Mouse (Mus musculus) hindbrain, postnatal 0 days (tissue): ENCODE results near the gene Abca4. TPM values are rescaled to one million over a fixed set of nuclear protein-coding genes. Genes with fewer than 3 reads are reported as not detected.

Experiments used
- ATAC-seq: fragments of 200-750 bp; cut with Nextera tagmentation; 2 replicates; pipeline ENCODE4 v1.8.0; 2017; ENCODE audit warnings: mild to moderate bottlenecking, moderate TSS enrichment, moderate library complexity
- DNase-seq: peaks from one replicate; pipeline ENCODE4 v3.0.0-alpha.2; 2015; ENCODE audit warnings: low spot score
- H3K27ac ChIP-seq: fragments of 300-500 bp; sonication (generic); 2 replicates; pipeline ENCODE4 v1.5.1; 2014; ENCODE audit warnings: mild to moderate bottlenecking
- H3K27me3 ChIP-seq: fragments of 300-500 bp; sonication (generic); 2 replicates; pipeline ENCODE4 v1.6.1; 2014; ENCODE audit warnings: low read length, mixed read lengths; ENCODE audit not compliant: insufficient read depth
- H3K36me3 ChIP-seq: fragments of 300-500 bp; sonication (generic); 2 replicates; pipeline ENCODE4 v1.6.1; 2014; ENCODE audit warnings: low read length, mixed read lengths; ENCODE audit not compliant: insufficient read depth
- H3K4me1 ChIP-seq: fragments of 300-500 bp; sonication (generic); 2 replicates; pipeline ENCODE4 v1.6.1; 2014; ENCODE audit warnings: antibody characterized with exemption, low read length, mixed read lengths; ENCODE audit not compliant: insufficient read depth
- H3K4me2 ChIP-seq: fragments of 300-500 bp; sonication (generic); 2 replicates; pipeline ENCODE4 v1.6.1; 2014; ENCODE audit warnings: low read depth, mild to moderate bottlenecking, low read length, moderate library complexity, mixed read lengths
- H3K4me3 ChIP-seq: fragments of 300-500 bp; sonication (generic); 2 replicates; pipeline ENCODE4 v1.5.1; 2014; ENCODE audit warnings: low read length
- H3K9ac ChIP-seq: fragments of 300-500 bp; sonication (generic); replicated peaks from 2 replicates; pipeline ENCODE4 v1.6.1; 2014; ENCODE audit warnings: mild to moderate bottlenecking, low read length, moderate library complexity, mixed read lengths
- H3K9me3 ChIP-seq: fragments of 300-500 bp; sonication (generic); 2 replicates; pipeline ENCODE4 v1.6.1; 2016; ENCODE audit warnings: low read length, mixed read lengths
- CTCF ChIP-seq: IDR thresholded peaks from 2 replicates; pipeline ENCODE4 v1.5.1; 2016; ENCODE audit warnings: antibody characterized with exemption, control low read depth, low read depth
- WGBS: fragments of 180-500 bp; shearing (Covaris S2); extraction: QIAGEN DNeasy Blood & Tissue Kit; methylation state at CpG from one replicate; pipeline ENCODE4 v1.1.7; 2014; 5-methylcytosine and 5-hydroxymethylcytosine counted together
- polyA plus RNA-seq: library from polyadenylated mRNA; unstranded; fragments of >200 nt; fragmentation: Nextera tagmentation; extraction: Ambion mirVana; gene quantifications from 2 replicates; pipeline ENCODE4 v1.2.1, GENCODE M21; 2015
- total RNA-seq: library from RNA; depleted of rRNA; stranded (reverse); fragments of >200 nt; gene quantifications from 2 replicates; pipeline ENCODE4 v1.2.3, GENCODE M21; 2014

Gene Abca4
- total and polyA plus RNA-seq, 2 experiments from 2014 or later, result 4.8 to 11.7 TPM

GRCm38 (mm10) chr3:122119733-122120132, 75.5 kb downstream of the Abca4 start:
- no peak overlapping the region for H3K27ac ChIP-seq
- WGBS, result 63% methylated on average over 7 of the region's 7 CpGs
- DNase-seq (no peak), ATAC-seq (no peak)
- TF ChIP-seq CTCF, result no peak
- no peaks in the 10 kb centered on the region for H3K27me3 ChIP-seq
- no peaks in the 10 kb centered on the region for H3K36me3 ChIP-seq
- no peak overlapping the region for H3K4me3 ChIP-seq
- H3K9me3 ChIP-seq, result no peaks in the 10 kb centered on the region
- no peak overlapping the region for H3K4me2 ChIP-seq
- H3K9ac ChIP-seq, result no peak overlapping the region
- H3K4me1 ChIP-seq, result no peaks in the 10 kb centered on the region

GRCm38 (mm10) chr3:122120217-122120616, 76.0 kb downstream of the Abca4 start:
- ATAC-seq (no peak), DNase-seq (no peak)
- Histone ChIP-seq H3K4me1 (no peaks in the 10 kb centered on the region), H3K4me2 (no peak overlapping the region), H3K9ac (no peak overlapping the region), H3K27me3 (no peaks in the 10 kb centered on the region), H3K4me3 (no peak overlapping the region), H3K36me3 (no peaks in the 10 kb centered on the region), H3K27ac (no peak overlapping the region), H3K9me3 (no peaks in the 10 kb centered on the region)
- TF ChIP-seq CTCF, result no peak
- WGBS, result 80% methylated on average over 7 of the region's 7 CpGs

GRCm38 (mm10) chr3:122122127-122122663, 78.0 kb downstream of the Abca4 start:
- Histone ChIP-seq H3K36me3 (no peaks in the 10 kb centered on the region), H3K9me3 (no peaks in the 10 kb centered on the region), H3K9ac (no peak overlapping the region), H3K27me3 (no peaks in the 10 kb centered on the region), H3K27ac (no peak overlapping the region), H3K4me2 (peak overlapping the region; percentile 51), H3K4me3 (peak overlapping the region; percentile 23), H3K4me1 (no peaks in the 10 kb centered on the region)
- ATAC-seq (peak; percentile 95), DNase-seq (peak; percentile 92)
- WGBS, result 13% methylated on average over 17 of the region's 17 CpGs
- peak; percentile 87 for TF ChIP-seq CTCF

- Histone ChIP-seq H3K4me3 (no peak overlapping the region), H3K36me3 (no peaks in the 10 kb centered on the region), H3K27me3 (no peaks in the 10 kb centered on the region), H3K9ac (no peak overlapping the region), H3K4me2 (peak overlapping the region; percentile 51; the same call in 1 of the 2 replicates), H3K4me1 (no peaks in the 10 kb centered on the region), H3K9me3 (no peaks in the 10 kb centered on the region), H3K27ac (no peak overlapping the region)
- ATAC-seq (no peak), DNase-seq (no peak)
- WGBS, result 80% methylated on average over 8 of the region's 8 CpGs
- TF ChIP-seq CTCF, result no peak
These were observed 78.6 kb downstream of the Abca4 start for GRCm38 (mm10) chr3:122122838-122123237.

- H3K4me2 ChIP-seq, result peak overlapping the region; percentile 33; the same call in 1 of the 2 replicates
- WGBS, result 28% methylated on average over 17 of the region's 17 CpGs
- H3K4me1 ChIP-seq, result no peaks in the 10 kb centered on the region; the same call in 1 of the 2 replicates
- H3K27ac ChIP-seq, result no peak overlapping the region
- no peak overlapping the region for H3K4me3 ChIP-seq
- H3K36me3 ChIP-seq, result no peaks in the 10 kb centered on the region
- H3K9ac ChIP-seq, result no peak overlapping the region
- no peaks in the 10 kb centered on the region for H3K27me3 ChIP-seq
- ATAC-seq, result peak; percentile 57
- peak; percentile 60 for DNase-seq
- no peaks in the 10 kb centered on the region for H3K9me3 ChIP-seq
- no peak for TF ChIP-seq CTCF
These were observed 84.8 kb downstream of the Abca4 start for GRCm38 (mm10) chr3:122128999-122129493.

GRCm38 (mm10) chr3:122130771-122131170, 86.5 kb downstream of the Abca4 start:
- H3K9ac ChIP-seq, result no peak overlapping the region
- DNase-seq (no peak), ATAC-seq (no peak)
- H3K27ac ChIP-seq, result no peak overlapping the region
- H3K4me3 ChIP-seq, result no peak overlapping the region
- H3K36me3 ChIP-seq, result no peaks in the 10 kb centered on the region
- TF ChIP-seq CTCF, result no peak
- H3K9me3 ChIP-seq, result no peaks in the 10 kb centered on the region
- H3K27me3 ChIP-seq, result no peaks in the 10 kb centered on the region
- 46% methylated on average over 4 of the region's 4 CpGs for WGBS
- no peak overlapping the region for H3K4me2 ChIP-seq
- H3K4me1 ChIP-seq, result no peaks in the 10 kb centered on the region; the same call in 1 of the 2 replicates

GRCm38 (mm10) chr3:122131633-122132032, 87.4 kb downstream of the Abca4 start:
- H3K4me2 ChIP-seq, result no peak overlapping the region
- H3K27me3 ChIP-seq, result no peaks in the 10 kb centered on the region
- H3K36me3 ChIP-seq, result no peaks in the 10 kb centered on the region
- H3K9me3 ChIP-seq, result no peaks in the 10 kb centered on the region
- WGBS, result 62% methylated on average over 3 of the region's 3 CpGs
- no peak for DNase-seq
- no peak overlapping the region for H3K9ac ChIP-seq
- ATAC-seq, result no peak
- H3K4me3 ChIP-seq, result no peak overlapping the region
- no peaks in the 10 kb centered on the region; the same call in 1 of the 2 replicates for H3K4me1 ChIP-seq
- no peak overlapping the region for H3K27ac ChIP-seq
- no peak for TF ChIP-seq CTCF
